Mouse (Mus musculus) gastrocnemius, postnatal 25 days (tissue): Measurements from ENCODE around the gene Shank2. TPM values are rescaled to one million over a fixed set of nuclear protein-coding genes. Genes with fewer than 3 reads are reported as not detected.

Experiments used
- DNase-seq: peaks from one replicate; pipeline ENCODE4 v3.0.0; 2022
- total RNA-seq, 2 experiments: library from RNA; stranded (reverse); gene quantifications; 1 replicate in 1 of 2; 2 replicates in 1 of 2; pipeline ENCODE4 v1.2.3; 2021

Gene Shank2
- total RNA-seq, 2 experiments from 2014 or later: 0.05 to 0.08 TPM

DNA sequence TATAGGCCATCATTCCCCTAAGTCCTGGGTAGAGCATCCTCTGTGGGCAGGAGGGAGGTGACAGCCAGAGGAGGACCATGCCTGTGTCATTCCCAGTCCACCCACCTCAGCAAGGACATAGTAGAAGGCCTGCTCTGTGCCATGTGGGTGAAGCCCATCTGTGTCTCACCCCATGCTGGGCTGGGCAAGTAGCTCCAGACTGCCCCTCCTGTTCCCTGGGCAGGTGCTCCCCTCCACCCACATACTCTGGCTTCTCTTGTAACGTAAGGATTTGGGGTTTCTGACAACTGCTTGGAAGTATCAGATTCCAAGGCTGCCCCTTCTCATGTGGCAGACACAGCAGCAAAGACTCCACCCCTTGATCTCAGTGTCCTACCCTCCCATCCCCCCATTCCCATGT is 227.7 kb downstream of the Shank2 start:
- DNase-seq: no peak

DNA sequence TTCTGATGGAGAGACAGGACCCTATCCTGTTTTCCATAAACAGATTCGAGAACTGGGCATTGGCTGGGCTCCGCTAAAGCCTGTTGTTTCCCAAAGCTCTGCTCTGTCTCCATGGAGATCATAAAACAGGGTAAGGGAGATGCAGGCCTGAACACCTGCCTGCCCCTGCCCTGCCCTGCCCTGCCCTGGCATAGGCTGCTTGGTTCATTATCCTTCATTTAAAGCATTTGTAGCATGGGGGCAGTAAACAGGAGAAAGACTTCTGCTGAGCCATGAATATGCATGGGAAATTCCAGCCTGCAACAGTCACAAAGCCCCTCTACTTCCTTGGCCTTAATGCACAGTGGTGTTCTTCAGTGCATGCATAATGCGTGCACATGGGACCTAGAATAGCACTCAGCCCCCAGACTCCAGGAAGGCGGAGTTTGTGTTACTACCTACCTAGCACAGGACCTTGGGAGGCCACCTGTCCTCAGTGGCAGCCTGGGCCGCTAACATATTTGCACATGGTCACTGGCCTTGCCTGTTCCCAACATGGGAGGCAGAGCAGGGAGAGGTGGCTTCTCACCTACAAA is 230.5 kb downstream of the Shank2 start:
- no peak for DNase-seq

DNA sequence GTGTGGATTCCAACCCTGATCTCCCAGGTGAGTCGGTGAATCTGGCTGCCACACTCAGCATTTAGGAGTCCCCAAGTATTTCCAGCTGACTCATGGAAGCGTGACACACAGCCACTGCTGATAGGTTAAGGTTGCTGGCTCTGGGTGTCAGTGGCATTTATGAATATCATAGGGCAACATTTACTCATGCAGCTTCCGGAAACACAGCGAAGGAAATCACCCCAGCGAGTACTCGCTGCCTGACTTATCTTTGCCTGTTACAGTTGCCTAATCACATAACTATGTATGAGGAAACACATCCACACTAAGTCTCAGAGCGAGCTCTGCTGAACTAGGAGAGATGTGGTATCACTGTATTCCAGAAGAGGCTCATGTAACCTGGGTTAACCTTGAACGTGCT is 231.8 kb downstream of the Shank2 start:
- no peak for DNase-seq

DNA sequence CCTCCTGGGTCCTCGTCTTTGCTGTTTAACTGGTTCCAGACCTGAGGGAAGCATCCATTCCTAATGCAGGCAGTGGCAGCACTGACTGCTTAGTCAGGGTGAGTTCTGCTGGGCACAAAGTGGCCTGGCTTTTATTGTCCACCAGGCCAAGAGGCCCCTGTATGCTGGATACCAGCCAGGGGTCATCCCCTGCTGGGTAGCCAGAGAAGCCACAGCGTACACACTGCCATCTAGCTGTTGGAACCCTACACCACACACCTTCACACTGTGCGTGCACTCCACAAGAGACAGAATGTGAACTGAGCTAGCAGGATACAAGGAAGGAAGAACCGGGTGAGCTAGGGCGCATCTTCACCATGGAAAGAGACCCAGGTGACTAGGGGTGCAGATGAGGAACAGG is 233.1 kb downstream of the Shank2 start:
- no peak for DNase-seq

GRCm38 (mm10) chr7:144235523-144235922 is 233.8 kb downstream of the Shank2 start:
- DNase-seq: no peak

DNA sequence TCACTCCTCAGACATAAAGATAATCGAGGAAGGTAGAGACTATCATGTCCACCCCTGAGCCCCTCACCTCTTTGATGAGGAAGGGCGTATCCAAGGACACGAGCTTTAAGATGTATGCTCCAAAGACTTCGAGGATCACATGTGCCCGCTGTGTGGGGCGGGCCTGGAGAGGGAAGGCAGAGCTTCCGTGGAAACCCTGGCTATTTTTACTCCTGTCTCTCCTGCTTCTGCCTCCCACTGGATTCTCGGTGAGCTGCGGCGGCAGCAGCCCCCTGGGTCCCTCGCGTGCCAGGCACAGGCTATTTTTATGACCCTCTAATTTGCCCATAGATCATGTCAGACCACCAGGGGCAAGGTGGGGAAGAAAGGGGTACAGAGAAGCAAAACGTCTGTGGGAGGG is 235.1 kb downstream of the Shank2 start:
- no peak for DNase-seq

DNA sequence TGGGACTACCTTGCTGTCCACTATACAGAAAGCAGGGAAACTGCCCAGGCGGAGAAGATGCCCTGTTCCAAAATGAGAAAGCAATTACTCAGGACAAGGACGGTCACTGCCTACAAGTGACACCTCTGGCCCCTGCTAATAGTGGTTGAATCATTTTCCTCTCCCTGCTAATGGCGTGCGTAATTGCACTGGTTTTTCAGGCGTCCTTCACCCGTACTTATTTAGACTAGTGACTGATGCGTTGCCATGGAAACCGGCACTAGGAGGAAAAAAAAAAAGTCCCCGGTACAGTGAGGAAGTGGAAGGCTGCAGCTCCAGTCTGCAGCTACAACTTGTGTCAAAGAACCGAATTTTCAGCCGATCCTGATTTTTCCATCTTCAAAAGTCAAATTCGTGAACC is 236.7 kb downstream of the Shank2 start:
- DNase-seq: no peak

GRCm38 (mm10) chr7:144238992-144239391 is 237.3 kb downstream of the Shank2 start:
- DNase-seq: no peak

DNA sequence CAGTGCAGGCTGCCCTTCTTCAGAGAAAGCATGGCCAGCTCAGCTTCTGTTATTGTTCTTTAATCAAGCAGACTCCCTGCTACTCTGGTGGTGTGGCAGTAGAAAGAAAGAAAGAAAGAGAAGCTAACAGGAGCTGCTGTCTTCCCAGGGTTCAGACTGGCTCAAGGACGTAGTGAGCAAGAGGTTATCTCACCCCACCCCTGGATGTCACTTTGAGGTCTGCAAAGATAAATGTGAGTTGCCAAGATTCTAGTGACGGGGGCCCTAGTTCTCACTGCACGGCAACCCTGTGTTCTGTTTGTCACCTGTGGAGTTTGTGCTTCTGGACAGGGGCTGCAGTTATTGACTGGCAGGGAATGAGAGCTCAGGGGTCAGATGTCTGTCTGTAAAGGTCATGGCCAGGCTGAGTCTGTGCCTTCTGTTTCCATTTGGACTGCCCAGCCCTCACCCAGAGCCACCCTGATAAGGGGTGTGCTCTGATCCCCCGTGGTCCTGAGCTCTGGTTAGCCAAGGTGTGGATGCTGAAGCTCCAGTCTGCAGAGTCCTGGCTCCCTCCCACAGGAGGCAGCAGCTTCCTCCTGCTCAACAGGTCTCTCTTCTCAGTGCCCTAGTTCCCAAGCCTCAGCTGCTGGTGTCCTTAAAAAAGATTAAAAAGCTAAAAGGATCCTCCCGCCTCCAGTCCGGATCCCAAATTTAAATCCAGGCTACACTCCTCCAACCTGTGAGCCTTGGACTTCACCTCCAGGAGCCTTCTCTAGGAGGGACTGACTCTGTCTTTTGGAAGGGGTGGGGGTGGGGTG is 238.0 kb downstream of the Shank2 start:
- no peak for DNase-seq

GRCm38 (mm10) chr7:144240736-144241343 is 239.1 kb downstream of the Shank2 start:
- no peak for DNase-seq

DNA sequence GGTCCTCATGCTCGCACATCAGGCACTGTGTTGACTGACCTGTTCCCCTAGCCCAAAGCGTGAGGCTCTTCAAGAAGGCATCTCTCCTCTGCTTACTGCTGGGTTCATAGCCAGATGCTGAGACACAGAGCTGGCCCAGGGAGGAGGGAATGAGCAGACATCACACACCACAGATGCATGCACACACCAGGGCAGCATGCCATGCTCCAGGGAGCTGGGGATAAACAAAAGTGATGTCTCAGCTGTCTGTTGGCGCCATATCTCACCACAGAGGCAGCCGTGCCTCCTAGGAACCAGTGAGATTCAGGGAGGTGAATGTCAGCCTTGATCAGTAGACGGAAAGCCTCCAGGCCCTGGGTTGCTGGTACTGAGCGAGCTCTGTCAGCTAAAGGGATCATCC is 242.5 kb downstream of the Shank2 start:
- DNase-seq: no peak

- no peak for DNase-seq
Observed at GRCm38 (mm10) chr7:144246271-144246670, 244.5 kb downstream of the Shank2 start.

DNA sequence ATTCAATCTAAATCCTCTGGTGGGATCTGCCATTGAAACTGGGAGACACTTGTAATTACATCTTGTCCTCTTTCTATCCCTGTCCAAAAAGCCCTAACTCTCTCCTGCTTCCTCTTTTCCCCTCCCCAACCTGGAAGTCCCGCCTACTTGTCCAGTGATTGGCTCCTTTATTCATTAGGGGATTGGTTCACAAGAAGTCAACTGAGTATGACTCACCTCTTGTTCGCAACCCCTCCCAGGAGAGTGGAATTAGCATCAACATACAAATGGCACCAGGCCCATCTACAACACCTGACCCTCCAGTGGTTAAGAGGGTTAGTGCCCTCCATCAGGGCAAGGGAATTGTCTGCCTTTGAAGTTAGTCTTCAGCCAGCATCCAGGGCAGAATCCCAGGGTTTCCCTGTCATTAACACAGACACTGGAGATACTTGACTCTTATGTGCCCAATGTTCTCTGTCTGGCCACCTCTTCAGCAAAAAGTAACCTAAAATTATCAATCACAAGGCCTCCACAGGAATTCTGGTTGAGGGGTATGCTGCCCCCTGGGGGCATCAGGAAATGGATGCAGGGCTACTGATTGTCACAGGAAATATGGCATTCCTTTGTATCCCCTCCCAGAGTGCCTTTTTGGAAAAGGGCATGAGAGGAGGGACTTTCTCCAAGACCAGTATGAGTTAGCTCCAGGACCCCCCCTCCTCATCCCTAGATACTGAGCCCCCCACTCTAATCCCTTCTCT is 247.1 kb downstream of the Shank2 start:
- no peak for DNase-seq

GRCm38 (mm10) chr7:144250791-144251190 is 249.1 kb downstream of the Shank2 start:
- DNase-seq: no peak

DNA sequence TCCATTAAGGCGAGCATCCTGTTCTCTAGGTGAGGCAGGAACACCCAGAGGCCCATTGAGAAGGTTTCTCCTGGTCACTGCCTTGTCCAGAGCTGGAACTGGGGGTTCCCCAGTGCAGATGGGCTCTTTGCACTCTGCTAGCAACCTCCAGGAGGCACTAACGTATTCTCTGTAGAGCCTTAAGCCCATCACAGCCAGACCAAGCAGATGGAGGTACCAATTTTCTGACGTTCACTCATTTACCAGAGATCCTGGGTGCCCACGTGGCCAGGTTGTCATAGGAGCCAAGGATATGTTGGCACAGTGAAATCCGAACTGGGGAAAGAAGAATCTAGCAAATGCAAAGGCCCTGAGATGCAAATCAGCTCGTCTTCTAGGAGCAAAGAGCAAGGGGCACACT is 249.5 kb downstream of the Shank2 start:
- DNase-seq: no peak

GRCm38 (mm10) chr7:144254674-144255246 is 253.0 kb downstream of the Shank2 start:
- no peak for DNase-seq

DNA sequence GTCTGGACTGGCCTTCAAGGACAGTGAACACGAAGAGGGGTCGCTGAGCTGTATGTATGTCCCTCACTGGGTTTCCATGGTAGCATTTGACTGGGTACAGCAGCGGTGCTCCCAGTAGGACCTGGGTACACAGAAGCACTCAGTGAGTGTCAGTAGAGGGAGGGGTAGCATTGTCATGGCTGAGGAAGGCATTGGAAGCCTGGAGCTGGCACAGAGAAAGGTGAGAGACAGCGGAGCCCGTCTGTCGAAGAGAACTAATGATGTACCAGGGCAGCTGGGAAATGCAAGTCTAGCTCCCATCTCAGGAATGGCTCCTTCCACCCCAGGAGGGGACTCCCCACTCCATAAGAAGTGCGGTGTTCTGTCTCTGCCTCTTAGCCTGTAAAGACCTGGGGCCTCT is 256.1 kb downstream of the Shank2 start:
- no peak for DNase-seq

GRCm38 (mm10) chr7:144258332-144258731 is 256.6 kb downstream of the Shank2 start:
- no peak for DNase-seq

- DNase-seq: no peak
Observed at GRCm38 (mm10) chr7:144262666-144263065, 260.9 kb downstream of the Shank2 start.

DNA sequence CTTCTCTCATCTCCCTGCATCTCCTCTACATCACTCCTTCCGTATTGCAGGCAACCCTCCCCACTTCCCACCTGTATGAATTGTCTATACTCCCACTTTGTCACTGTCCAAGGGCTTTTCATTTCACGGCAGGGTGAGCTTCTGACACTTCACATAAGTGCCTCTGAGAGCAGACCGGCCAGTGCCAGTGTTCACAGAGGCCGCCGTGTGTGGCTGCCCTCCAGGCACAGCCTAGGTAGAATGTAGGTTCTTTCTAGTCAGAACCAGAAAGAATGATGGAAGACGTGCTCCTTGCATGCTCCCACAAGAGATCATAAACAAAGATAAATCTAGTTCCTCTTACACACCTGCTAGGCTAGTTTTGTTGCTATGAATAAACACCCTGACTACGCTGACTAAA is 265.0 kb downstream of the Shank2 start:
- no peak for DNase-seq

DNA sequence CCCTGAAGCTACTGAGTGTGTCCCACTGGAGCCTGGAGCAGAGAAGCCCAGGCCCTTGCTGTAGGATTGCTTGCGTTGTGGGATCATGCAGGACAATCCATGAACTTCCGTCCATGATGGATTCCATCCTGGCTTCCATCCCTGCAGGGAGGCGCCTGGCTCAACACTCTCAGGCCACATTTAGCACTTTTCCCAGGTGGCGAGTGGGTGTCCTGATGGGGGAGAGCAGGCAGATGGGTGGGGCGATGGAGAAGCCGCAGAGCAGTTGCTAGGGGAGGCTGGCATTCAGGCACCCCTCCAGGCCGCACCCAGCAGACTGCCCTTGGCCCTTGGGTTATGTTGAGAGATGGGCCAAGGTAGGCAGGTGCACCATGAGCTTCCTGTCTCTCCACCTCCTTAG is 266.6 kb downstream of the Shank2 start:
- DNase-seq: no peak

DNA sequence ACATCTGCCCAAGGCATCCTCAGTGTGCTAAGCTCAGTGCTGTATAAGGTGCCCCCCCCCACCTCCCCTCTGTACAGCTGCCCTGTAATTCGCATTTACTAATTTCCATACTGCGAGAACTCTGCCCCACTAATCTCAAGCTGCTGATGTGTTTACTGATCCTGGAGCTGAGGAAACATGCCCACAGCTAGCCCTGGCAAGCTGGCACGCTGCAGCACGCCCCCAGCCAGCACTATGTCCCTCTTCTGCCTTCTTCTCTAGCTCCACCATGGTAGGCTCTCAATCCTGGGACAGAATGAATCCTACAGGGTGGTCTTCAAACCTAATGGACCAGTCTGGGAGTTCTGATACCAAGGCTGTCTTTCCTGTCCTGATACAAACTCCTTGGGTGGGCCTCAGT is 267.1 kb downstream of the Shank2 start:
- no peak for DNase-seq

- no peak for DNase-seq
Observed at GRCm38 (mm10) chr7:144271074-144271473, 269.3 kb downstream of the Shank2 start.
